Mouse (Mus musculus) intestine, embryonic 16.5 days (tissue): ENCODE data around the gene Cdk5r1. TPM values are rescaled to one million over a fixed set of nuclear protein-coding genes. Genes with fewer than 3 reads are reported as not detected.

ENCODE experiments used
- ATAC-seq: fragments of 200-750 bp; cut with Nextera tagmentation; 2 replicates; pipeline ENCODE4 v1.8.0; 2017; ENCODE audit warnings: moderate TSS enrichment, moderate library complexity
- H3K27ac ChIP-seq: fragments of 300-500 bp; sonication (generic); 2 replicates; pipeline ENCODE4 v1.5.1; 2014; ENCODE audit warnings: mild to moderate bottlenecking, low read length
- H3K27me3 ChIP-seq: fragments of 300-500 bp; sonication (generic); replicated peaks from 2 replicates; pipeline ENCODE4 v1.6.1; 2014; ENCODE audit warnings: low read length, control low read depth, mixed read lengths; ENCODE audit not compliant: control insufficient read depth, insufficient read depth
- H3K36me3 ChIP-seq: fragments of 300-500 bp; sonication (generic); 2 replicates; pipeline ENCODE4 v1.6.1; 2014; ENCODE audit warnings: low read length, control low read depth; ENCODE audit not compliant: control insufficient read depth, insufficient read depth
- H3K4me1 ChIP-seq: fragments of 300-500 bp; sonication (generic); 2 replicates; pipeline ENCODE4 v1.6.1; 2014; ENCODE audit warnings: low read length, control low read depth, mixed read lengths; ENCODE audit not compliant: control insufficient read depth, insufficient read depth
- H3K4me2 ChIP-seq: fragments of 300-500 bp; sonication (generic); 2 replicates; pipeline ENCODE4 v1.6.1; 2014; ENCODE audit warnings: low read depth, low read length, control low read depth
- H3K4me3 ChIP-seq: fragments of 300-500 bp; sonication (generic); 2 replicates; pipeline ENCODE4 v1.5.1; 2014; ENCODE audit warnings: mild to moderate bottlenecking, low read length
- H3K9ac ChIP-seq: fragments of 300-500 bp; sonication (generic); 2 replicates; pipeline ENCODE4 v1.6.1; 2014; ENCODE audit warnings: low read depth, low read length
- H3K9me3 ChIP-seq: fragments of 300-500 bp; sonication (generic); 2 replicates; pipeline ENCODE4 v1.6.1; 2016; ENCODE audit warnings: low read length, control low read depth; ENCODE audit not compliant: control insufficient read depth
- WGBS: fragments of 180-500 bp; shearing (Covaris S2); extraction: QIAGEN DNeasy Blood & Tissue Kit; methylation state at CpG from one replicate; pipeline ENCODE4 v1.1.7; 2014; 5-methylcytosine and 5-hydroxymethylcytosine counted together
- polyA plus RNA-seq: library from polyadenylated mRNA; unstranded; fragments of >200 nt; fragmentation: Nextera tagmentation; extraction: Ambion mirVana; gene quantifications from 2 replicates; pipeline ENCODE4 v1.2.1, GENCODE M21; 2015

Cdk5r1 gene
- polyA plus RNA-seq, 1 experiment from 2014 or later, result 0.88 TPM

DNA sequence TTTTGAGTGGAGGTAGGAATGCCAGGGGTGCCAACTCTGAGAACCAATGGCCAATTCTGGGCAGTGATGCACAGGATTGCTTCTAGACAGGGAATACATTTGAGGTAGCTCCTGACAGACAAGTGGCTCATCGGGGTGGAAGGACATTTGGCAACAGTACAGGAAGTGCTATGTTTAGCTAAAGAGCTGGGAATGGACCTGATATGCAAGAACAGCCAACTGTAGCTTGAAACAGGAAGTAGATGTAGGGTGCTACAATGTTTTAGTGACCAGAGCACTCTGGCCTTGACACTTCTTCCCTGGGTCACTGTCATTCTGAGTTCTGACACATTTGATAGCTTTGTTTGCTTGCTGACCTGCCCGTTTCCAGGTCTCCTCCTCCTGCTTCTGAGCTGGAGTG, 46.0 kb downstream of the Cdk5r1 start:
- ATAC-seq, result no peak
- Histone ChIP-seq H3K9me3 (no peaks in the 10 kb centered on the region), H3K4me1 (0 out of 2 replicates have a peak, but pooled peaks cover 2% of the 10 kb centered on the region), H3K36me3 (no peaks in the 10 kb centered on the region), H3K4me3 (no peak overlapping the region), H3K27ac (no peak overlapping the region), H3K9ac (no peak overlapping the region), H3K27me3 (no peaks in the 10 kb centered on the region), H3K4me2 (no peak overlapping the region)
- 47% methylated on average over 2 of the region's 2 CpGs for WGBS

DNA sequence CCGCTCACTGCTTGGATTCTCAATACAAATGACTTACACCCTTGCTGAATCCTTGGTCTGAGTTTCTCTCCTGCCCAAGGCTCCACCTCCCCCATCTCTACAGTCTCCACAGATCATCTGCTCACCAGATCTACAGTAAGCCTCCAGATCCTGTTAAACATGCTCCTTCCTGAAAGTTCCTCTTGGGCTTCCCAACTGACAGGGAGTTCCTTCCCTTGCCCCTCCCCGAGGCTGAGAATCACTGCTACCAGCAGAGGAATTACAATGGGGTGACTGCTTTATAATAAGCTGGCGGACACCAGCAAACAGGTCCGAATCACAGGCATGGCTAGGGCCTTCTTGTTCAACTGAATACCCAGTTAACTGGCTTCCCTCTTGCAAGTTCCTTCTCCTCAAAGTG, 46.6 kb downstream of the Cdk5r1 start:
- Histone ChIP-seq H3K4me1 (0 out of 2 replicates have a peak, but pooled peaks cover 2% of the 10 kb centered on the region), H3K4me3 (no peak overlapping the region), H3K9ac (no peak overlapping the region), H3K36me3 (no peaks in the 10 kb centered on the region), H3K4me2 (no peak overlapping the region), H3K27ac (no peak overlapping the region), H3K27me3 (no peaks in the 10 kb centered on the region), H3K9me3 (no peaks in the 10 kb centered on the region)
- no peak for ATAC-seq
- whole genome bisulfite sequencing, result 70% methylated on average over 4 of the region's 4 CpGs

GRCm38 (mm10) chr11:80524213-80524612, 47.4 kb downstream of the Cdk5r1 start:
- WGBS, result 90% methylated on average over 5 of the region's 5 CpGs
- Histone ChIP-seq H3K27ac (no peak overlapping the region), H3K27me3 (no peaks in the 10 kb centered on the region), H3K9ac (no peak overlapping the region), H3K4me3 (no peak overlapping the region), H3K36me3 (no peaks in the 10 kb centered on the region), H3K4me1 (no peaks in the 10 kb centered on the region), H3K4me2 (no peak overlapping the region), H3K9me3 (no peaks in the 10 kb centered on the region)
- ATAC-seq, result no peak

DNA sequence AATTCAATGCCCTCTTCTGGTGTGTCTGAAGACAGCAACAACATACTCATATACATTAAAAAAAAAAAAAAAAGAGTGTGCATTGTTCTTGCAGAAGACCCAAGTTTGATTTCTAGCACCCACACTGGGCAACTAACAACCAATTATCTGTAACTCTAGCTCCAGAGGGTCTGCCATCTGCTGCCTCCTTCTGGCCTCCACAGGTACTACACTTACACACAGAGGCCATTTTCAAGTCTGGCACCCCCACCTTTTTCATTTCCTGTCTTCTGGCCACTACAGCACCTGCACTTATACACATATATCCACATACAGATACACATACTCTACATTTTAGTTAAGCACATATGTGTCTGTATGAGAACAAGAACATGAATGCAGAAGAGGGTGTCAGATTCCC, 50.9 kb downstream of the Cdk5r1 start:
- ATAC-seq, result no peak
- Histone ChIP-seq H3K4me2 (no peak overlapping the region), H3K36me3 (no peaks in the 10 kb centered on the region), H3K27me3 (no peaks in the 10 kb centered on the region), H3K9ac (no peak overlapping the region), H3K9me3 (no peaks in the 10 kb centered on the region), H3K27ac (no peak overlapping the region), H3K4me1 (no peaks in the 10 kb centered on the region), H3K4me3 (no peak overlapping the region)

DNA sequence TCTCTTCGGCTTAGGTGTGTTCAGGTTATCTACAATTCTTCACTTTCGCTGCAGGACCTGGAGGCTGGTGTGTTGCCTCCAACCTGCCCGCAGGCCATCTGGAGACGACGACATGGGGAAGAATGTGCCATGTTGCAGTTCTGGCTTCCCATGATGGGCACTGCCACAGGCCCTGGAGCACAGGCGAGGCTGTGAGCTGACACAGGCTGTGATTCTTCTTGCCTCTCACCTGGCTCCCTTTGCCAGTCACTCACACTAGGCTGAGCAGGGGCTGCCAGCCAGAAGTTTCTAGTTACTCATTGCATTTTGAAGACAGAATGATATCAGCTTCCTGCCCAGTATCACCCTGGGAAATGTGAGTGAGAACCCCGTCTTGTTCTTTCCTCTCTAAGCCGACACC, 52.3 kb downstream of the Cdk5r1 start:
- H3K36me3 ChIP-seq, result no peaks in the 10 kb centered on the region
- H3K4me2 ChIP-seq, result no peak overlapping the region
- ATAC-seq, result no peak
- no peaks in the 10 kb centered on the region for H3K9me3 ChIP-seq
- H3K27ac ChIP-seq, result no peak overlapping the region
- no peaks in the 10 kb centered on the region for H3K4me1 ChIP-seq
- 76% methylated on average over 8 of the region's 8 CpGs for WGBS
- no peak overlapping the region for H3K4me3 ChIP-seq
- H3K27me3 ChIP-seq, result no peaks in the 10 kb centered on the region
- no peak overlapping the region for H3K9ac ChIP-seq

Other genes starting within 250 kb of the Cdk5r1 start
- gene Rhbdl3, start 176.1 kb upstream of the Cdk5r1 start, polyA plus RNA-seq, result 2.0 and 2.1 TPM in 2 replicates
- gene 5730455P16Rik, start 99.0 kb upstream of the Cdk5r1 start, polyA plus RNA-seq, result 11.5 and 14.9 TPM in 2 replicates
- 170 and 172 TPM in 2 replicates for gene Zfp207, start 93.7 kb upstream of the Cdk5r1 start, polyA plus RNA-seq
- gene Psmd11, start 48.4 kb upstream of the Cdk5r1 start, polyA plus RNA-seq, result 259 and 281 TPM in 2 replicates